Mouse (Mus musculus) thymus, adult 2 months (tissue): ENCODE measurements around the gene Rps5.

Experiments
- CTCF ChIP-seq: fragments of 200-500 bp; IDR thresholded peaks from 2 replicates; pipeline ENCODE4 v1.5.1; 2012; ENCODE audit warnings: mild to moderate bottlenecking, control low read depth, low read length, moderate library complexity, borderline replicate concordance; ENCODE audit not compliant: control insufficient read depth, poor library complexity, insufficient read depth; ENCODE audit errors: extremely low read depth
- POLR2A ChIP-seq: fragments of 200-500 bp; IDR thresholded peaks from 2 replicates; pipeline ENCODE4 v1.6.1; 2012; ENCODE audit warnings: mild to moderate bottlenecking, low read length, control low read depth, moderate library complexity; ENCODE audit not compliant: control insufficient read depth, poor library complexity, insufficient read depth; ENCODE audit errors: extremely low read depth

DNA sequence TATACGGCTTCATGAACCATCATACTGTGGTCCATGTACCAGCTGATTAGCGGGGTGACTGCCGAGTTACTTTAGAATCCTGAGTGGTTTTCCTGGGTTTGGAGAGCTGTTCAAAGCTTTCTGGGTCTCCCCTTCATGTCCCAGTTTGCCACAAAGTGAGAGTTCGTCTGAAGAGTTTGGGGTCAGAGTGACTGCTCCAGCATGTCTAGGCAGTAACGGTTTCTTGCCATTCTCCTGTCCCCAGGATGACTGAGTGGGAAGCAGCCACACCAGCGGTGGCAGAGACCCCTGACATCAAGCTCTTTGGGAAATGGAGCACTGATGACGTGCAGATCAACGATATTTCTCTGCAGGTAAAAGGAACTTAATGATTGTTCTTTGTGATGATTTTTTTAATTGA, 639 bp downstream of the Rps5 start:
- no peak for TF ChIP-seq CTCF
- no peak for TF ChIP-seq POLR2A
